Mouse (Mus musculus): ENCODE measurements around the gene Pgpep1l. TPM values are rescaled to one million over a fixed set of nuclear protein-coding genes. Genes with fewer than 3 reads are reported as not detected.
"Not testable (repeated sequence)": the region's sequence is repeated elsewhere in the genome, so short reads cannot be mapped to it uniquely, and the experiment has no call there.

The Pgpep1l gene
- polyA plus RNA-seq, 1 experiment from 2014 or later: not detected

GRCm38 (mm10) chr7:68293997-68294789 is 30.2 kb upstream of the Pgpep1l start:
- no peak overlapping the region for H3K4me3 ChIP-seq (replicated peaks)
- ATAC-seq (ENCODE audit: low FRiP score): no peak
- H3K4me1 ChIP-seq: no peaks in the 10 kb centered on the region
- no peaks in the 10 kb centered on the region for H3K27me3 ChIP-seq (replicated peaks)
- WGBS: 73% methylated on average over 16 of the region's 16 CpGs
- no peaks in the 10 kb centered on the region for H3K36me3 ChIP-seq
- H3K9me3 ChIP-seq (replicated peaks): no peaks in the 10 kb centered on the region
- H3K27ac ChIP-seq (replicated peaks): no peak overlapping the region
- H3K4me2 ChIP-seq: no peak overlapping the region
- H3K9ac ChIP-seq (replicated peaks): no peak overlapping the region

GRCm38 (mm10) chr7:68291603-68292002 is 27.6 kb upstream of the Pgpep1l start:
- H3K9me3 ChIP-seq (replicated peaks): no peaks in the 10 kb centered on the region
- H3K36me3 ChIP-seq: no peaks in the 10 kb centered on the region
- no peaks in the 10 kb centered on the region for H3K4me1 ChIP-seq
- no peaks in the 10 kb centered on the region for H3K27me3 ChIP-seq (replicated peaks)
- no peak overlapping the region for H3K4me3 ChIP-seq (replicated peaks)
- 59% methylated on average over 1 of the region's 1 CpGs for WGBS
- H3K4me2 ChIP-seq: no peak overlapping the region
- H3K27ac ChIP-seq (replicated peaks): no peak overlapping the region
- ATAC-seq (ENCODE audit: low FRiP score): no peak
- H3K9ac ChIP-seq (replicated peaks): no peak overlapping the region

- 93% methylated on average over 8 of the region's 8 CpGs for WGBS
- no peak overlapping the region for H3K4me3 ChIP-seq (replicated peaks)
- no peaks in the 10 kb centered on the region for H3K4me1 ChIP-seq
- H3K27me3 ChIP-seq (replicated peaks): no peaks in the 10 kb centered on the region
- no peak overlapping the region for H3K4me2 ChIP-seq
- no peak overlapping the region for H3K27ac ChIP-seq (replicated peaks)
- ATAC-seq (ENCODE audit: low FRiP score): no peak
- no peak overlapping the region for H3K9ac ChIP-seq (replicated peaks)
- no peaks in the 10 kb centered on the region for H3K9me3 ChIP-seq (replicated peaks)
- no peaks in the 10 kb centered on the region for H3K36me3 ChIP-seq
Observed at GRCm38 (mm10) chr7:68289081-68289480, 25.0 kb upstream of the Pgpep1l start.

- H3K9me3 ChIP-seq (replicated peaks); H3K4me3 ChIP-seq (replicated peaks); H3K9ac ChIP-seq (replicated peaks); H3K27me3 ChIP-seq (replicated peaks); H3K27ac ChIP-seq (replicated peaks); ATAC-seq (ENCODE audit: low FRiP score); H3K4me1 ChIP-seq; H3K36me3 ChIP-seq; H3K4me2 ChIP-seq: not testable (repeated sequence)
- 94% methylated on average over 4 of the region's 4 CpGs for WGBS
Observed at GRCm38 (mm10) chr7:68288000-68288399, 24.0 kb upstream of the Pgpep1l start.

GRCm38 (mm10) chr7:68287582-68287981 is 23.5 kb upstream of the Pgpep1l start:
- WGBS: 92% methylated on average over 2 of the region's 2 CpGs
- no peak overlapping the region for H3K9ac ChIP-seq (replicated peaks)
- H3K4me2 ChIP-seq: no peak overlapping the region
- H3K27ac ChIP-seq (replicated peaks): no peak overlapping the region
- H3K4me1 ChIP-seq: no peaks in the 10 kb centered on the region
- H3K36me3 ChIP-seq: no peaks in the 10 kb centered on the region
- H3K4me3 ChIP-seq (replicated peaks): no peak overlapping the region
- no peaks in the 10 kb centered on the region for H3K27me3 ChIP-seq (replicated peaks)
- ATAC-seq (ENCODE audit: low FRiP score): no peak
- H3K9me3 ChIP-seq (replicated peaks): no peaks in the 10 kb centered on the region

- no peak overlapping the region for H3K4me3 ChIP-seq (replicated peaks)
- no peaks in the 10 kb centered on the region for H3K4me1 ChIP-seq
- no peak for ATAC-seq (ENCODE audit: low FRiP score)
- 91% methylated on average over 24 of the region's 24 CpGs for WGBS
- H3K9me3 ChIP-seq (replicated peaks): no peaks in the 10 kb centered on the region
- H3K27ac ChIP-seq (replicated peaks): no peak overlapping the region
- H3K27me3 ChIP-seq (replicated peaks): no peaks in the 10 kb centered on the region
- H3K9ac ChIP-seq (replicated peaks): no peak overlapping the region
- no peak overlapping the region for H3K4me2 ChIP-seq
- H3K36me3 ChIP-seq: no peaks in the 10 kb centered on the region
Observed at GRCm38 (mm10) chr7:68286526-68287481, 22.8 kb upstream of the Pgpep1l start.

GRCm38 (mm10) chr7:68285851-68286298 is 21.8 kb upstream of the Pgpep1l start:
- Histone ChIP-seq H3K4me1 (no peaks in the 10 kb centered on the region), H3K27ac (replicated peaks) (no peak overlapping the region), H3K4me2 (no peak overlapping the region), H3K36me3 (no peaks in the 10 kb centered on the region), H3K9me3 (replicated peaks) (no peaks in the 10 kb centered on the region), H3K9ac (replicated peaks) (no peak overlapping the region), H3K27me3 (replicated peaks) (no peaks in the 10 kb centered on the region), H3K4me3 (replicated peaks) (no peak overlapping the region)
- 81% methylated on average over 8 of the region's 8 CpGs for WGBS
- no peak for ATAC-seq (ENCODE audit: low FRiP score)

GRCm38 (mm10) chr7:68283776-68284175 is 19.7 kb upstream of the Pgpep1l start:
- Histone ChIP-seq H3K9me3 (replicated peaks) (no peaks in the 10 kb centered on the region), H3K27me3 (replicated peaks) (no peaks in the 10 kb centered on the region), H3K9ac (replicated peaks) (no peak overlapping the region), H3K36me3 (no peaks in the 10 kb centered on the region), H3K4me1 (no peaks in the 10 kb centered on the region), H3K27ac (replicated peaks) (no peak overlapping the region), H3K4me3 (replicated peaks) (no peak overlapping the region), H3K4me2 (no peak overlapping the region)
- WGBS: 67% methylated on average over 7 of the region's 7 CpGs
- ATAC-seq (ENCODE audit: low FRiP score): no peak

GRCm38 (mm10) chr7:68283133-68283520 is 19.1 kb upstream of the Pgpep1l start:
- H3K36me3 ChIP-seq; H3K4me3 ChIP-seq (replicated peaks); H3K9me3 ChIP-seq (replicated peaks); H3K4me2 ChIP-seq; H3K4me1 ChIP-seq; ATAC-seq (ENCODE audit: low FRiP score); H3K27me3 ChIP-seq (replicated peaks); H3K9ac ChIP-seq (replicated peaks); H3K27ac ChIP-seq (replicated peaks): not testable (repeated sequence)
- 87% methylated on average over 4 of the region's 4 CpGs for WGBS

- no peaks in the 10 kb centered on the region for H3K9me3 ChIP-seq (replicated peaks)
- H3K4me3 ChIP-seq (replicated peaks): no peak overlapping the region
- 88% methylated on average over 22 of the region's 22 CpGs for WGBS
- H3K27ac ChIP-seq (replicated peaks): no peak overlapping the region
- H3K4me1 ChIP-seq: no peaks in the 10 kb centered on the region
- no peak overlapping the region for H3K9ac ChIP-seq (replicated peaks)
- 0 out of 2 replicates have a peak, but pooled peaks cover 6% of the 10 kb centered on the region for H3K27me3 ChIP-seq (replicated peaks)
- ATAC-seq (ENCODE audit: low FRiP score): no peak
- no peak overlapping the region for H3K4me2 ChIP-seq
- no peaks in the 10 kb centered on the region for H3K36me3 ChIP-seq
Observed at GRCm38 (mm10) chr7:68282304-68283132, 18.5 kb upstream of the Pgpep1l start.

- H3K4me3 ChIP-seq (replicated peaks): no peak overlapping the region
- no peak overlapping the region for H3K4me2 ChIP-seq
- peaks cover 7% of the 10 kb centered on the region for H3K4me1 ChIP-seq
- no peak overlapping the region for H3K9ac ChIP-seq (replicated peaks)
- no peak for ATAC-seq (ENCODE audit: low FRiP score)
- no peaks in the 10 kb centered on the region for H3K9me3 ChIP-seq (replicated peaks)
- H3K27ac ChIP-seq (replicated peaks): no peak overlapping the region
- H3K27me3 ChIP-seq (replicated peaks): peaks cover 15% of the 10 kb centered on the region; the same call in 1 of the 2 replicates
- WGBS: 89% methylated on average over 5 of the region's 5 CpGs
- no peaks in the 10 kb centered on the region for H3K36me3 ChIP-seq
Observed at GRCm38 (mm10) chr7:68281341-68281740, 17.3 kb upstream of the Pgpep1l start.

Data from neural tube, embryonic 15.5 days (tissue).